Mouse (Mus musculus) erythroblast, embryonic 14.5 days (primary cell): ENCODE data around the gene Slc32a1.

ENCODE experiments used
- GATA1 ChIP-seq: IDR thresholded peaks from 2 replicates; pipeline ENCODE4 v1.6.1; 2012; ENCODE audit warnings: low read length, inconsistent platforms, mixed read lengths
- TAL1 ChIP-seq: IDR thresholded peaks from 3 replicates; pipeline ENCODE4 v1.6.1; 2012; ENCODE audit warnings: low read length, inconsistent platforms, mixed read lengths

- TF ChIP-seq TAL1: no peak
- no peak for TF ChIP-seq GATA1
Observed at GRCm38 (mm10) chr2:158654717-158655116, 44.1 kb downstream of the Slc32a1 start.
